ENCODE assay signal across 9 mouse cellular contexts in the genomic region with DNA sequence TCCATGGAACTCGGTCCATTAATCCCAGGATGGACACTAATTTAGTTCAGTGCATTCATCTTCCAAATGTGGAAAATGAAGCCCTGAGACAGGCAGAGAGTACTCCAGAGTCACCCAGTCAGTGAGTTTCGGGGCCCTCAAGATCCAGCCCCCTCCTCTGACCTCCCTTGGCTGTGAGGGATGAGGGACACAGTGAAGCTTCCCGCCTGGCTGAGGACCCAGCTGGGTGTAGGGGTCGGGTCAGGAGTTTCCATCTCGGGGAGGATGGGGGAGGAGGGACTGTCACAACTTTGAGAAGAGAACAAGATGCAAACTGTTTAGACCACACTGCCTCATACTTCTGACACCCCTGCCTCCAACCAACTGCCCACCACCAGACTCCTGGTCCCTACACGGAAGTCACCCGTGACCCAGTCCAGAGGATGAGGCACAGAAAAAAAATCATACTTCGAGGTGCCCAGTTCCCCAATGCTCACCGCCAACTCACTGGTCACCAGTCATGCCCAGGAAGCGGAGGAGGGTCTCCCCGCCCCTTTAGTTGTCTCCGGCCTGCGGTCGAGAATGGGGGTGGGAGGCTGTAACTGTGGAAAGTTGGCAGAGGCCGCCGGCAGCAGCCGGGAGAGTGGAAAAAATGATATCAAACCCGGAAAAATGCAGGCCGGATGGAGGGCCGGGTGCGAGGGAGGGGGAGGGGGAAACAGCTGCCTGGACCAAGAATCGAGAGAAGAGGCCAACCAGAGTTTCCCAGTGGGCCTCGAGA. TPM values are rescaled to one million over a fixed set of nuclear protein-coding genes. Genes with fewer than 3 reads are reported as not detected.
DNase-seq lines count a peak whose midpoint lies in the region; ATAC-seq lines count a peak whose summit lies in the region.
"Had no signal": no experiment of that assay in that cellular context is flagged by ENCODE, and none has a peak within 500 bp of the region (broad histone marks: within the 10 kb centered on the region; RNA-seq: fewer than 3 reads in every experiment).

No protein-coding gene starts in this region.

- no peak overlapping the region; the same call in 1 of the 2 replicates for H3K4me3 ChIP-seq in kidney, embryonic 15.5 days (replicated peaks)
- no peak overlapping the region for H3K4me3 ChIP-seq in midbrain, embryonic 16.5 days (ENCODE audit: low read depth, low read length)
- H3K4me3 ChIP-seq in midbrain, embryonic 15.5 days: no peak overlapping the region

- 22% methylated on average over 23 of the region's 23 CpGs for WGBS in kidney, embryonic 15.5 days
- WGBS in midbrain, embryonic 16.5 days: 80% methylated on average over 23 of the region's 23 CpGs
- WGBS in midbrain, embryonic 15.5 days: 78% methylated on average over 23 of the region's 23 CpGs

- no peaks in the 10 kb centered on the region for H3K9me3 ChIP-seq in kidney, embryonic 15.5 days (replicated peaks)
- no peaks in the 10 kb centered on the region for H3K9me3 ChIP-seq in midbrain, embryonic 16.5 days (replicated peaks; ENCODE audit: control insufficient read depth, low read length, poor library complexity, severe bottlenecking)
- no peaks in the 10 kb centered on the region for H3K9me3 ChIP-seq in midbrain, embryonic 15.5 days

- H3K36me3 ChIP-seq in kidney, embryonic 15.5 days: peaks cover 11% of the 10 kb centered on the region; the same call in 1 of the 2 replicates
- H3K36me3 ChIP-seq in midbrain, embryonic 16.5 days (ENCODE audit: control insufficient read depth, insufficient read depth, low read length): no peaks in the 10 kb centered on the region
- H3K36me3 ChIP-seq in midbrain, embryonic 15.5 days (replicated peaks): no peaks in the 10 kb centered on the region

- H3K4me1 ChIP-seq in kidney, embryonic 15.5 days: peaks cover 86% of the 10 kb centered on the region
- 0 out of 2 replicates have a peak, but pooled peaks cover 2% of the 10 kb centered on the region for H3K4me1 ChIP-seq in midbrain, embryonic 16.5 days (ENCODE audit: control insufficient read depth, insufficient read depth, low read length)
- H3K4me1 ChIP-seq in midbrain, embryonic 15.5 days: peaks cover 12% of the 10 kb centered on the region; the same call in 1 of the 2 replicates

- ATAC-seq in kidney, embryonic 15.5 days (replicated peaks; ENCODE audit: low FRiP score): peak; percentile 80
- no peak for ATAC-seq in midbrain, embryonic 16.5 days
- ATAC-seq in midbrain, embryonic 15.5 days (replicated peaks): no peak

- H3K27ac ChIP-seq in kidney, embryonic 15.5 days: peak overlapping the region; percentile 97
- H3K27ac ChIP-seq in midbrain, embryonic 16.5 days (ENCODE audit: low read length): no peak overlapping the region
- H3K27ac ChIP-seq in midbrain, embryonic 15.5 days: no peak overlapping the region

- H3K4me2 ChIP-seq in kidney, embryonic 15.5 days: peak overlapping the region; percentile 42
- no peak overlapping the region for H3K4me2 ChIP-seq in midbrain, embryonic 16.5 days (ENCODE audit: low read length)
- no peak overlapping the region for H3K4me2 ChIP-seq in midbrain, embryonic 15.5 days

- no peak overlapping the region for H3K9ac ChIP-seq in kidney, embryonic 15.5 days
- no peak overlapping the region for H3K9ac ChIP-seq in midbrain, embryonic 16.5 days (ENCODE audit: low read depth, low read length)
- no peak overlapping the region for H3K9ac ChIP-seq in midbrain, embryonic 15.5 days

- H3K27me3 ChIP-seq in kidney, embryonic 15.5 days: no peaks in the 10 kb centered on the region
- no peaks in the 10 kb centered on the region for H3K27me3 ChIP-seq in midbrain, embryonic 16.5 days (ENCODE audit: control insufficient read depth, insufficient read depth, low read depth, low read length)
- no peaks in the 10 kb centered on the region for H3K27me3 ChIP-seq in midbrain, embryonic 15.5 days (replicated peaks)

- peak; percentile 52 to 74 for DNase-seq in adrenal gland, postnatal 36 days
- DNase-seq in heart, adult 18-20 months: peak; percentile 86 to 90
- peak; percentile 81 for DNase-seq in lung, postnatal 25 days (ENCODE audit: low spot score)
- DNase-seq in retina, embryonic 14.5 days (ENCODE audit: low spot score): no peak
- no peak for DNase-seq in cerebellum, adult 9-11 months

RNA-seq across cellular contexts. Expression of a gene that starts 9.7 kb away (rescaled TPM):
- total RNA-seq in adrenal gland, postnatal 36 days (2021): 10 to 100 TPM in 1 of 2 experiments, 1 to 10 TPM in 1; 9.3 to 13.2 TPM
- total RNA-seq in heart, adult 18-20 months (2021): 1 to 10 TPM; 3.3 to 4.7 TPM
- polyA plus RNA-seq in kidney, embryonic 15.5 days (2015; fragmentation: Nextera tagmentation; extraction: Ambion mirVana): 59.1 and 62.5 TPM in 2 replicates
- 0.45 and 0.89 TPM in 2 replicates for polyA plus RNA-seq in midbrain, embryonic 16.5 days (2015; fragmentation: Nextera tagmentation; extraction: Ambion mirVana)
- 0.30 and 0.40 TPM in 2 replicates for polyA plus RNA-seq in midbrain, embryonic 15.5 days (2015; fragmentation: Nextera tagmentation; extraction: Ambion mirVana)

RNA-seq across cellular contexts. Expression of a gene that starts 13.6 kb away (rescaled TPM):
- 1 to 10 TPM in 1 of 2 experiments, not detected in 1; 2.2 TPM for total RNA-seq in adrenal gland, postnatal 36 days (2021)
- total RNA-seq in heart, adult 18-20 months (2021): not detected
- 23.2 and 25.2 TPM in 2 replicates for polyA plus RNA-seq in kidney, embryonic 15.5 days (2015; fragmentation: Nextera tagmentation; extraction: Ambion mirVana)
- not detected in 2 replicates for polyA plus RNA-seq in midbrain, embryonic 16.5 days (2015; fragmentation: Nextera tagmentation; extraction: Ambion mirVana)
- polyA plus RNA-seq in midbrain, embryonic 15.5 days (2015; fragmentation: Nextera tagmentation; extraction: Ambion mirVana): not detected in 2 replicates

RNA-seq across cellular contexts. Expression of a gene that starts 32.3 kb away (rescaled TPM):
- 1 to 10 TPM in 1 of 2 experiments, not detected in 1; 1.3 TPM for total RNA-seq in adrenal gland, postnatal 36 days (2021)
- total RNA-seq in heart, adult 18-20 months (2021): not detected
- 0.67 and 0.88 TPM in 2 replicates for polyA plus RNA-seq in kidney, embryonic 15.5 days (2015; fragmentation: Nextera tagmentation; extraction: Ambion mirVana)
- polyA plus RNA-seq in midbrain, embryonic 16.5 days (2015; fragmentation: Nextera tagmentation; extraction: Ambion mirVana): not detected in 2 replicates
- not detected in 2 replicates for polyA plus RNA-seq in midbrain, embryonic 15.5 days (2015; fragmentation: Nextera tagmentation; extraction: Ambion mirVana)
- polyA plus RNA-seq: large intestine, adult 2 months had no signal

RNA-seq across cellular contexts. Expression of a gene that starts 32.8 kb away (rescaled TPM):
- 100 to 1,000 TPM; 169 to 173 TPM for total RNA-seq in adrenal gland, postnatal 36 days (2021)
- total RNA-seq in heart, adult 18-20 months (2021): 10 to 100 TPM; 32.7 to 39.6 TPM
- polyA plus RNA-seq in kidney, embryonic 15.5 days (2015; fragmentation: Nextera tagmentation; extraction: Ambion mirVana): 141 and 147 TPM in 2 replicates
- polyA plus RNA-seq in midbrain, embryonic 16.5 days (2015; fragmentation: Nextera tagmentation; extraction: Ambion mirVana): 181 and 187 TPM in 2 replicates
- polyA plus RNA-seq in midbrain, embryonic 15.5 days (2015; fragmentation: Nextera tagmentation; extraction: Ambion mirVana): 178 and 186 TPM in 2 replicates

RNA-seq across cellular contexts. Expression of a gene that starts 37.2 kb away (rescaled TPM):
- not detected for total RNA-seq in adrenal gland, postnatal 36 days (2021)
- total RNA-seq in heart, adult 18-20 months (2021): not detected
- not detected in 2 replicates for polyA plus RNA-seq in kidney, embryonic 15.5 days (2015; fragmentation: Nextera tagmentation; extraction: Ambion mirVana)
- polyA plus RNA-seq in midbrain, embryonic 16.5 days (2015; fragmentation: Nextera tagmentation; extraction: Ambion mirVana): not detected in 2 replicates
- not detected in 2 replicates for polyA plus RNA-seq in midbrain, embryonic 15.5 days (2015; fragmentation: Nextera tagmentation; extraction: Ambion mirVana)
- polyA plus RNA-seq: large intestine, adult 2 months had no signal

Comparison
In these comparisons a context has a peak if more than half of its experiments do, and no peak if none do; other contexts are left out.
1. DNase-seq: peak in adrenal gland, postnatal 36 days (2 of 2), heart, adult 18-20 months (2 of 2) and lung, postnatal 25 days (single experiment); none in retina, embryonic 14.5 days (single experiment) and cerebellum, adult 9-11 months (single experiment).
2. RNA of a gene that starts 9.7 kb away (polyA plus RNA-seq): 59.1 to 62.5 TPM in kidney, embryonic 15.5 days; 0.45 to 0.89 TPM in midbrain, embryonic 16.5 days and 0.30 to 0.40 TPM in midbrain, embryonic 15.5 days; every median in the first group is over 10 times any median in the second.
3. RNA of a gene that starts 13.6 kb away (polyA plus RNA-seq): 23.2 to 25.2 TPM in kidney, embryonic 15.5 days; not detected in midbrain, embryonic 16.5 days and not detected in midbrain, embryonic 15.5 days; every median in the first group is over 10 times any median in the second.